In genomic region chr8:105252680-105253537, GRCm38 (mm10) we compare ENCODE assay signal across 16 mouse cellular contexts. TPM values are rescaled to one million over a fixed set of nuclear protein-coding genes. Genes with fewer than 3 reads are reported as not detected.
A peak's percentile ranks its signal among the peaks of the same experiment; 100 is the strongest.
DNase-seq lines count a peak whose midpoint lies in the region; ATAC-seq and TF ChIP-seq lines count a peak whose summit lies in the region.
"Had no signal": no experiment of that assay in that cellular context is flagged by ENCODE, and none has a peak within 500 bp of the region (broad histone marks: within the 10 kb centered on the region; RNA-seq: fewer than 3 reads in every experiment).

No protein-coding gene starts in this region.

- no peak for TF ChIP-seq CTCF in lung, postnatal 0 days (IDR thresholded peaks at IDR 0.05)

- no peak for DNase-seq in heart, postnatal 4 days
- DNase-seq in lung, postnatal 0 days (ENCODE audit: low spot score) = no peak
- no peak for DNase-seq in embryo, embryonic 10 days (ENCODE audit: low spot score)
- DNase-seq: adrenal gland, adult 8-10 months; cerebellum, adult 18-20 months; gastrocnemius, postnatal 36 days; heart, postnatal 36 days had no signal

- no peak overlapping the region for H3K4me3 ChIP-seq in heart, embryonic 15.5 days
- no peak overlapping the region for H3K4me3 ChIP-seq in lung, embryonic 15.5 days
- H3K4me3 ChIP-seq in lung, postnatal 0 days (ENCODE audit: low read depth, low read length) = no peak overlapping the region
- peak overlapping the region; percentile 67; the same call in 1 of the 2 replicates for H3K4me3 ChIP-seq in embryonic facial prominence, embryonic 15.5 days (replicated peaks)
- no peak overlapping the region for H3K4me3 ChIP-seq in neural tube, embryonic 15.5 days (replicated peaks)

- no peak for TF ChIP-seq EP300 in lung, postnatal 0 days (IDR thresholded peaks at IDR 0.05)

- H3K27me3 ChIP-seq in heart, embryonic 15.5 days = peaks cover 16% of the 10 kb centered on the region
- peaks cover 16% of the 10 kb centered on the region for H3K27me3 ChIP-seq in lung, embryonic 15.5 days
- H3K27me3 ChIP-seq in lung, postnatal 0 days (replicated peaks; ENCODE audit: insufficient read depth, low read length) = no peaks in the 10 kb centered on the region
- H3K27me3 ChIP-seq in embryonic facial prominence, embryonic 15.5 days = peaks cover 6% of the 10 kb centered on the region
- H3K27me3 ChIP-seq in neural tube, embryonic 15.5 days (replicated peaks) = peaks cover 21% of the 10 kb centered on the region
- H3K27me3 ChIP-seq: intestine, embryonic 15.5 days had no signal

- ATAC-seq in heart, embryonic 15.5 days (replicated peaks; ENCODE audit: insufficient number of reproducible peaks, insufficient read depth, low FRiP score, low read depth) = no peak
- no peak for ATAC-seq in lung, embryonic 15.5 days (ENCODE audit: borderline replicate concordance, extremely low read depth, low FRiP score, low TSS enrichment)
- ATAC-seq in lung, postnatal 0 days = no peak
- ATAC-seq in embryonic facial prominence, embryonic 15.5 days (ENCODE audit: insufficient number of reproducible peaks, low FRiP score, low TSS enrichment, low read depth) = no peak
- no peak for ATAC-seq in neural tube, embryonic 15.5 days (ENCODE audit: low FRiP score)
- ATAC-seq: CD4-positive, CD25-positive, alpha-beta regulatory T cell, adult 4 months had no signal

- peaks cover 40% of the 10 kb centered on the region for H3K36me3 ChIP-seq in heart, embryonic 15.5 days
- H3K36me3 ChIP-seq in lung, embryonic 15.5 days = peaks cover 54% of the 10 kb centered on the region
- peaks cover 39% of the 10 kb centered on the region for H3K36me3 ChIP-seq in lung, postnatal 0 days (ENCODE audit: insufficient read depth, low read length)
- peaks cover 52% of the 10 kb centered on the region for H3K36me3 ChIP-seq in embryonic facial prominence, embryonic 15.5 days
- H3K36me3 ChIP-seq in neural tube, embryonic 15.5 days = peaks cover 48% of the 10 kb centered on the region

- no peak overlapping the region for H3K27ac ChIP-seq in heart, embryonic 15.5 days
- no peak overlapping the region for H3K27ac ChIP-seq in lung, embryonic 15.5 days
- H3K27ac ChIP-seq in lung, postnatal 0 days (ENCODE audit: low read length) = no peak overlapping the region
- H3K27ac ChIP-seq in embryonic facial prominence, embryonic 15.5 days (replicated peaks) = no peak overlapping the region
- no peak overlapping the region for H3K27ac ChIP-seq in neural tube, embryonic 15.5 days (replicated peaks)
- H3K27ac ChIP-seq: midbrain, embryonic 13.5 days had no signal

- H3K9ac ChIP-seq in heart, embryonic 15.5 days = 0 out of 2 replicates have a peak overlapping the region, but pooled peaks have one; percentile 44
- no peak overlapping the region for H3K9ac ChIP-seq in lung, embryonic 15.5 days
- no peak overlapping the region for H3K9ac ChIP-seq in lung, postnatal 0 days (replicated peaks; ENCODE audit: low read depth)
- H3K9ac ChIP-seq in embryonic facial prominence, embryonic 15.5 days = no peak overlapping the region
- H3K9ac ChIP-seq in neural tube, embryonic 15.5 days (replicated peaks) = no peak overlapping the region
- H3K9ac ChIP-seq: midbrain, embryonic 13.5 days had no signal

- peaks cover 24% of the 10 kb centered on the region for H3K4me1 ChIP-seq in heart, embryonic 15.5 days (replicated peaks)
- H3K4me1 ChIP-seq in lung, embryonic 15.5 days = peaks cover 28% of the 10 kb centered on the region
- peaks cover 4% of the 10 kb centered on the region; the same call in 1 of the 2 replicates for H3K4me1 ChIP-seq in lung, postnatal 0 days (ENCODE audit: insufficient read depth, low read depth, low read length)
- peaks cover 27% of the 10 kb centered on the region for H3K4me1 ChIP-seq in embryonic facial prominence, embryonic 15.5 days
- peaks cover 21% of the 10 kb centered on the region for H3K4me1 ChIP-seq in neural tube, embryonic 15.5 days

- H3K4me2 ChIP-seq in heart, embryonic 15.5 days = peak overlapping the region; percentile 93; the same call in 1 of the 2 replicates
- peak overlapping the region; percentile 97 for H3K4me2 ChIP-seq in lung, embryonic 15.5 days
- no peak overlapping the region for H3K4me2 ChIP-seq in lung, postnatal 0 days (replicated peaks; ENCODE audit: low read depth, low read length)
- H3K4me2 ChIP-seq in embryonic facial prominence, embryonic 15.5 days (replicated peaks) = peak overlapping the region; percentile 92
- peak overlapping the region; percentile 97; the same call in 1 of the 2 replicates for H3K4me2 ChIP-seq in neural tube, embryonic 15.5 days

- no peaks in the 10 kb centered on the region for H3K9me3 ChIP-seq in heart, embryonic 15.5 days (replicated peaks)
- no peaks in the 10 kb centered on the region for H3K9me3 ChIP-seq in lung, embryonic 15.5 days
- H3K9me3 ChIP-seq in lung, postnatal 0 days (ENCODE audit: low read length) = no peaks in the 10 kb centered on the region
- no peaks in the 10 kb centered on the region for H3K9me3 ChIP-seq in embryonic facial prominence, embryonic 15.5 days (replicated peaks)
- H3K9me3 ChIP-seq in neural tube, embryonic 15.5 days (replicated peaks) = no peaks in the 10 kb centered on the region
- H3K9me3 ChIP-seq: intestine, embryonic 15.5 days; midbrain, embryonic 13.5 days had no signal

- 61% methylated on average over 10 of the region's 10 CpGs for WGBS in heart, embryonic 15.5 days
- 74% methylated on average over 10 of the region's 10 CpGs for WGBS in lung, embryonic 15.5 days
- 80% methylated on average over 10 of the region's 10 CpGs for WGBS in lung, postnatal 0 days
- 83% methylated on average over 10 of the region's 10 CpGs for WGBS in embryonic facial prominence, embryonic 15.5 days
- 94% methylated on average over 10 of the region's 10 CpGs for WGBS in neural tube, embryonic 15.5 days

RNA-seq across cellular contexts. Expression of gene B3gnt9, which starts 2.0 kb away (rescaled TPM):
- polyA plus RNA-seq in heart, embryonic 15.5 days (2015; fragmentation: Nextera tagmentation; extraction: Ambion mirVana) = 13.6 and 17.6 TPM in 2 replicates
- total RNA-seq in heart, postnatal 4 days (2021) = 1 to 10 TPM; 9.0 TPM
- 23.4 and 26.0 TPM in 2 replicates for polyA plus RNA-seq in lung, embryonic 15.5 days (2015; fragmentation: Nextera tagmentation; extraction: Ambion mirVana)
- polyA plus RNA-seq in lung, postnatal 0 days (2015; fragmentation: Nextera tagmentation; extraction: Ambion mirVana) = 24.6 and 24.8 TPM in 2 replicates
- 45.5 and 49.2 TPM in 2 replicates for polyA plus RNA-seq in embryonic facial prominence, embryonic 15.5 days (2015; fragmentation: Nextera tagmentation; extraction: Ambion mirVana)
- 12.3 and 12.4 TPM in 2 replicates for polyA plus RNA-seq in neural tube, embryonic 15.5 days (2015; fragmentation: Nextera tagmentation; extraction: Ambion mirVana)

RNA-seq across cellular contexts. Expression of gene Tradd, which starts 11.5 kb away (rescaled TPM):
- polyA plus RNA-seq in heart, embryonic 15.5 days (2015; fragmentation: Nextera tagmentation; extraction: Ambion mirVana) = 17.9 and 24.0 TPM in 2 replicates
- 10 to 100 TPM in 1 of 2 experiments, 1 to 10 TPM in 1; 9.4 to 10.1 TPM for total RNA-seq in heart, postnatal 4 days (2021)
- 29.8 and 33.6 TPM in 2 replicates for polyA plus RNA-seq in lung, embryonic 15.5 days (2015; fragmentation: Nextera tagmentation; extraction: Ambion mirVana)
- polyA plus RNA-seq in lung, postnatal 0 days (2015; fragmentation: Nextera tagmentation; extraction: Ambion mirVana) = 35.5 and 35.8 TPM in 2 replicates
- polyA plus RNA-seq in embryonic facial prominence, embryonic 15.5 days (2015; fragmentation: Nextera tagmentation; extraction: Ambion mirVana) = 27.4 and 28.8 TPM in 2 replicates
- polyA plus RNA-seq in neural tube, embryonic 15.5 days (2015; fragmentation: Nextera tagmentation; extraction: Ambion mirVana) = 20.7 and 24.3 TPM in 2 replicates

RNA-seq across cellular contexts. Expression of gene Fbxl8, which starts 11.5 kb away (rescaled TPM):
- polyA plus RNA-seq in heart, embryonic 15.5 days (2015; fragmentation: Nextera tagmentation; extraction: Ambion mirVana) = 3.1 and 4.5 TPM in 2 replicates
- total RNA-seq in heart, postnatal 4 days (2021) = 1 to 10 TPM; 3.7 TPM
- polyA plus RNA-seq in lung, embryonic 15.5 days (2015; fragmentation: Nextera tagmentation; extraction: Ambion mirVana) = 4.8 and 4.9 TPM in 2 replicates
- 6.0 and 6.6 TPM in 2 replicates for polyA plus RNA-seq in lung, postnatal 0 days (2015; fragmentation: Nextera tagmentation; extraction: Ambion mirVana)
- polyA plus RNA-seq in embryonic facial prominence, embryonic 15.5 days (2015; fragmentation: Nextera tagmentation; extraction: Ambion mirVana) = 3.3 and 4.0 TPM in 2 replicates
- 1.9 and 3.0 TPM in 2 replicates for polyA plus RNA-seq in neural tube, embryonic 15.5 days (2015; fragmentation: Nextera tagmentation; extraction: Ambion mirVana)

RNA-seq across cellular contexts. Expression of gene Hsf4, which starts 16.7 kb away (rescaled TPM):
- 0.13 and 0.30 TPM in 2 replicates for polyA plus RNA-seq in heart, embryonic 15.5 days (2015; fragmentation: Nextera tagmentation; extraction: Ambion mirVana)
- 1 to 10 TPM in 1 of 2 experiments, under 1 TPM in 1; 0.81 to 1.5 TPM for total RNA-seq in heart, postnatal 4 days (2021)
- polyA plus RNA-seq in lung, embryonic 15.5 days (2015; fragmentation: Nextera tagmentation; extraction: Ambion mirVana) = 0.61 and 0.69 TPM in 2 replicates
- 1.7 and 2.0 TPM in 2 replicates for polyA plus RNA-seq in lung, postnatal 0 days (2015; fragmentation: Nextera tagmentation; extraction: Ambion mirVana)
- polyA plus RNA-seq in embryonic facial prominence, embryonic 15.5 days (2015; fragmentation: Nextera tagmentation; extraction: Ambion mirVana) = 0.13 and 0.33 TPM in 2 replicates
- 0.45 and 0.92 TPM in 2 replicates for polyA plus RNA-seq in neural tube, embryonic 15.5 days (2015; fragmentation: Nextera tagmentation; extraction: Ambion mirVana)
- polyA plus RNA-seq: liver, embryonic 11.5 days; thymus, postnatal 0 days had no signal

RNA-seq across cellular contexts. Expression of gene Nol3, which starts 23.0 kb away (rescaled TPM):
- polyA plus RNA-seq in heart, embryonic 15.5 days (2015; fragmentation: Nextera tagmentation; extraction: Ambion mirVana) = 3.8 and 4.7 TPM in 2 replicates
- 10 to 100 TPM in 1 of 2 experiments, 1 to 10 TPM in 1; 9.9 to 11.0 TPM for total RNA-seq in heart, postnatal 4 days (2021)
- polyA plus RNA-seq in lung, embryonic 15.5 days (2015; fragmentation: Nextera tagmentation; extraction: Ambion mirVana) = 1.5 and 1.7 TPM in 2 replicates
- 1.3 and 1.5 TPM in 2 replicates for polyA plus RNA-seq in lung, postnatal 0 days (2015; fragmentation: Nextera tagmentation; extraction: Ambion mirVana)
- 3.6 and 4.4 TPM in 2 replicates for polyA plus RNA-seq in embryonic facial prominence, embryonic 15.5 days (2015; fragmentation: Nextera tagmentation; extraction: Ambion mirVana)
- 5.7 and 6.2 TPM in 2 replicates for polyA plus RNA-seq in neural tube, embryonic 15.5 days (2015; fragmentation: Nextera tagmentation; extraction: Ambion mirVana)
